Mouse (Mus musculus): Measurements from ENCODE around the gene Crybb3. TPM values are rescaled to one million over a fixed set of nuclear protein-coding genes. Genes with fewer than 3 reads are reported as not detected.

Gene Crybb3
- total RNA-seq, 1 experiment: 1.2 TPM

GRCm38 (mm10) chr5:113041567-113042071 lies 39.8 kb downstream of the Crybb3 start:
- in situ Hi-C loops (cut with MboI; ENCODE audit: low sequenced_read_pairs in 2 of 2, unreplicated experiment in 2 of 2): no loop called here
- no peak overlapping the region for H3K4me3 ChIP-seq (ENCODE audit: insufficient read depth in 1 of 2, low read depth in 1 of 2, low read length in 2 of 2, poor library complexity in 1 of 2, severe bottlenecking in 1 of 2)
- H3K9ac ChIP-seq (ENCODE audit: insufficient read depth, low read depth, low read length, poor library complexity, severe bottlenecking): no peak overlapping the region
- H3K27ac ChIP-seq (ENCODE audit: insufficient read depth, low read depth, low read length, poor library complexity, severe bottlenecking): no peak overlapping the region
- no peaks in the 10 kb centered on the region for H3K9me3 ChIP-seq (ENCODE audit: control insufficient read depth, insufficient read depth, low read depth, low read length)
- DNase-seq (ENCODE audit: low read depth, low spot score): no peak
- no peaks in the 10 kb centered on the region for H3K36me3 ChIP-seq (ENCODE audit: control insufficient read depth, insufficient read depth, low read length, poor library complexity, severe bottlenecking)
- TF ChIP-seq ZNF384 (IDR thresholded peaks at IDR 0.05; ENCODE audit: low read depth, low read length) (no peak), MAFK (IDR thresholded peaks at IDR 0.05; ENCODE audit: insufficient read depth, low read depth, low read length) (no peak), ZC3H11A (IDR thresholded peaks at IDR 0.05; ENCODE audit: borderline replicate concordance, low read depth, low read length) (no peak), CHD2 (IDR thresholded peaks at IDR 0.05; ENCODE audit: low read depth, low read length) (no peak), HCFC1 (IDR thresholded peaks at IDR 0.05; ENCODE audit: borderline replicate concordance, insufficient read depth, low read length) (no peak)
- H3K4me1 ChIP-seq (ENCODE audit: control insufficient read depth in 2 of 2, insufficient read depth in 2 of 2, low read length in 2 of 2, poor library complexity in 1 of 2): peaks cover 0 to 7% of the 10 kb centered on the region in 2 experiments; a peak in 2 of 4 replicates

GRCm38 (mm10) chr5:113040776-113041175 lies 40.6 kb downstream of the Crybb3 start:
- H3K27ac ChIP-seq (ENCODE audit: insufficient read depth, low read depth, low read length, poor library complexity, severe bottlenecking): no peak overlapping the region
- DNase-seq (ENCODE audit: low read depth, low spot score): no peak
- no peaks in the 10 kb centered on the region for H3K36me3 ChIP-seq (ENCODE audit: control insufficient read depth, insufficient read depth, low read length, poor library complexity, severe bottlenecking)
- no peak overlapping the region for H3K9ac ChIP-seq (ENCODE audit: insufficient read depth, low read depth, low read length, poor library complexity, severe bottlenecking)
- no peak for TF ChIP-seq ZC3H11A (IDR thresholded peaks at IDR 0.05; ENCODE audit: borderline replicate concordance, low read depth, low read length)
- no peak for TF ChIP-seq HCFC1 (IDR thresholded peaks at IDR 0.05; ENCODE audit: borderline replicate concordance, insufficient read depth, low read length)
- TF ChIP-seq MAFK (IDR thresholded peaks at IDR 0.05; ENCODE audit: insufficient read depth, low read depth, low read length): no peak
- TF ChIP-seq ZNF384 (IDR thresholded peaks at IDR 0.05; ENCODE audit: low read depth, low read length): no peak
- peaks cover 0 to 14% of the 10 kb centered on the region in 2 experiments; a peak in 2 of 4 replicates for H3K4me1 ChIP-seq (ENCODE audit: control insufficient read depth in 2 of 2, insufficient read depth in 2 of 2, low read length in 2 of 2, poor library complexity in 1 of 2)
- no peak overlapping the region for H3K4me3 ChIP-seq (ENCODE audit: insufficient read depth in 1 of 2, low read depth in 1 of 2, low read length in 2 of 2, poor library complexity in 1 of 2, severe bottlenecking in 1 of 2)
- no peaks in the 10 kb centered on the region for H3K9me3 ChIP-seq (ENCODE audit: control insufficient read depth, insufficient read depth, low read depth, low read length)
- in situ Hi-C loops (cut with MboI; ENCODE audit: low sequenced_read_pairs in 2 of 2, unreplicated experiment in 2 of 2): no loop called here

- in situ Hi-C loops (cut with MboI; ENCODE audit: low sequenced_read_pairs in 2 of 2, unreplicated experiment in 2 of 2): no loop called here
- H3K36me3 ChIP-seq (ENCODE audit: control insufficient read depth, insufficient read depth, low read length, poor library complexity, severe bottlenecking): no peaks in the 10 kb centered on the region
- DNase-seq (ENCODE audit: low read depth, low spot score): no peak
- H3K27ac ChIP-seq (ENCODE audit: insufficient read depth, low read depth, low read length, poor library complexity, severe bottlenecking): no peak overlapping the region
- no peak overlapping the region for H3K4me3 ChIP-seq (ENCODE audit: insufficient read depth in 1 of 2, low read depth in 1 of 2, low read length in 2 of 2, poor library complexity in 1 of 2, severe bottlenecking in 1 of 2)
- H3K9ac ChIP-seq (ENCODE audit: insufficient read depth, low read depth, low read length, poor library complexity, severe bottlenecking): no peak overlapping the region
- TF ChIP-seq ZNF384 (IDR thresholded peaks at IDR 0.05; ENCODE audit: low read depth, low read length): no peak
- TF ChIP-seq HCFC1 (IDR thresholded peaks at IDR 0.05; ENCODE audit: borderline replicate concordance, insufficient read depth, low read length): no peak
- no peak for TF ChIP-seq ZC3H11A (IDR thresholded peaks at IDR 0.05; ENCODE audit: borderline replicate concordance, low read depth, low read length)
- TF ChIP-seq MAFK (IDR thresholded peaks at IDR 0.05; ENCODE audit: insufficient read depth, low read depth, low read length): no peak
- no peak for TF ChIP-seq CHD2 (IDR thresholded peaks at IDR 0.05; ENCODE audit: low read depth, low read length)
- H3K4me1 ChIP-seq (ENCODE audit: control insufficient read depth in 2 of 2, insufficient read depth in 2 of 2, low read length in 2 of 2, poor library complexity in 1 of 2): peaks cover 0 to 18% of the 10 kb centered on the region in 2 experiments; a peak in 2 of 4 replicates
- H3K9me3 ChIP-seq (ENCODE audit: control insufficient read depth, insufficient read depth, low read depth, low read length): no peaks in the 10 kb centered on the region
Measured at GRCm38 (mm10) chr5:113038601-113039000, 42.8 kb downstream of the Crybb3 start.

- in situ Hi-C loops (cut with MboI; ENCODE audit: low sequenced_read_pairs in 2 of 2, unreplicated experiment in 2 of 2): no loop called here
- DNase-seq (ENCODE audit: low read depth, low spot score): no peak
- Histone ChIP-seq H3K27ac (ENCODE audit: insufficient read depth, low read depth, low read length, poor library complexity, severe bottlenecking) (no peak overlapping the region), H3K4me1 (ENCODE audit: control insufficient read depth in 2 of 2, insufficient read depth in 2 of 2, low read length in 2 of 2, poor library complexity in 1 of 2) (peaks cover 0 to 18% of the 10 kb centered on the region in 2 experiments; a peak in 2 of 4 replicates), H3K9ac (ENCODE audit: insufficient read depth, low read depth, low read length, poor library complexity, severe bottlenecking) (no peak overlapping the region), H3K4me3 (ENCODE audit: insufficient read depth in 1 of 2, low read depth in 1 of 2, low read length in 2 of 2, poor library complexity in 1 of 2, severe bottlenecking in 1 of 2) (no peak overlapping the region), H3K36me3 (ENCODE audit: control insufficient read depth, insufficient read depth, low read length, poor library complexity, severe bottlenecking) (no peaks in the 10 kb centered on the region), H3K9me3 (ENCODE audit: control insufficient read depth, insufficient read depth, low read depth, low read length) (no peaks in the 10 kb centered on the region)
- TF ChIP-seq CHD2 (IDR thresholded peaks at IDR 0.05; ENCODE audit: low read depth, low read length) (no peak), MAFK (IDR thresholded peaks at IDR 0.05; ENCODE audit: insufficient read depth, low read depth, low read length) (no peak), HCFC1 (IDR thresholded peaks at IDR 0.05; ENCODE audit: borderline replicate concordance, insufficient read depth, low read length) (no peak), ZNF384 (IDR thresholded peaks at IDR 0.05; ENCODE audit: low read depth, low read length) (no peak), ZC3H11A (IDR thresholded peaks at IDR 0.05; ENCODE audit: borderline replicate concordance, low read depth, low read length) (no peak)
Measured at GRCm38 (mm10) chr5:113035094-113036047, 46.0 kb downstream of the Crybb3 start.

Data from ES-E14 (cell line).